Mouse (Mus musculus) adrenal gland, postnatal 10 days (tissue): ENCODE results near the gene Nostrin. TPM values are rescaled to one million over a fixed set of nuclear protein-coding genes. Genes with fewer than 3 reads are reported as not detected.

Experiments used
- DNase-seq: peaks from one replicate; pipeline ENCODE4 v3.0.0; 2021; ENCODE audit warnings: mixed read lengths
- total RNA-seq, 2 experiments: library from RNA; stranded (reverse); gene quantifications; 2 replicates each; pipeline ENCODE4 v1.2.3; 2021

Gene Nostrin
- total RNA-seq, 2 experiments from 2014 or later: 9.3 to 10.7 TPM

DNA sequence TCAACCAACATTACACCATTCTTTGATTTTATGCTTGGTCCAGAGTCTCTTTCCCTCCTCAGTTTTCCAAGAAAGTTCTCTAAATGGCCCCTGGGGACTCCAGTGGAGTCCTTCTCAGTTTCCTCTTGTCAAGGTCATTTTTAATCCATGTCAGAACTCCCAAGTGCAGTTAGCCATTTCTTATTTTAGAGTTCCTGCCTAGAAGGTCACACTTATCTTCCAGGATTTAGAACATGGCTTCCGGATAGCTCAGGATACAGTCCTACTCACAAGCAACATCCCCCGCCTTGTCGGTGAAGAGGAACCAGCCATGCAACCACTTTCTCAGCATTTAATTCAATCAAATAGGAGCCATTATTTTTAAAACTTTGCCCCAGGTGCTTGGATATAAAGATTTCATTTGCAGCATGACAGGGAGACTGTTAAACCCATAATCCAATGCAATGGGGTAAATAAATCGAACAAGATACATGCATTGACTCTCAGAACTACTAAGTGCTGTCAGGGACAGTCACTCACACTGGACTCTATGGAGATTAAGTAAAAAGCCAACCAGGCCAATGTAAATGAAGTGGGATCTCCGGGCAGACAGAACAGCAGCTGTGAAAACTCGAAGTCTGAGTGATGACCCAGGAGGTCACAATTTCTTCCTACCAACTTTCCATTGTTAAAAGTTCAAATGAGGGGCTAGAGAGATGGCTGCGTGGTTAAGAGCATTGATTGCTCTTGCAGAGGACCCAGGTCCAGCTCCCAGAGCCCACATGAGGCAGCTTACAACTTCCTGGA lies 6.0 kb upstream of the Nostrin start:
- no peak for DNase-seq

DNA sequence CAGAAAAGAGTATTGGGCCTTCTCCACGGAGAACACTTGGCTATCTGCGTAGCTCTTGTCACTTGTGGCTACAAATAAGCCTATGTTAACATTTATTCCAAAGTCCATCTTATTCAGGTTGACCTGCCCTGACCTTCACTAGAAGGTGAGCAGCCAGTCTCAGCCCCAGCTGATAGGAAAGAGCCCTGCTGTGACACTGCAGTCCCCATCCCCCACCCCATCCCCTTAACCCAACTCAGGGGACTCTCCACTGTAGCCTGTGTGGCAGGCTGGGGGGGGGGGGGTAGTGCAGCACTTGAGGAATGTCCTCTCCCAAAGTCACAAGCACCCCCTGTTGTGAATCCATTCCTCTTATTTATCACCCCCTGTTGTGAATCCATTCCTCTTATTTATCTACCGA lies 3.6 kb upstream of the Nostrin start:
- DNase-seq: no peak

DNA sequence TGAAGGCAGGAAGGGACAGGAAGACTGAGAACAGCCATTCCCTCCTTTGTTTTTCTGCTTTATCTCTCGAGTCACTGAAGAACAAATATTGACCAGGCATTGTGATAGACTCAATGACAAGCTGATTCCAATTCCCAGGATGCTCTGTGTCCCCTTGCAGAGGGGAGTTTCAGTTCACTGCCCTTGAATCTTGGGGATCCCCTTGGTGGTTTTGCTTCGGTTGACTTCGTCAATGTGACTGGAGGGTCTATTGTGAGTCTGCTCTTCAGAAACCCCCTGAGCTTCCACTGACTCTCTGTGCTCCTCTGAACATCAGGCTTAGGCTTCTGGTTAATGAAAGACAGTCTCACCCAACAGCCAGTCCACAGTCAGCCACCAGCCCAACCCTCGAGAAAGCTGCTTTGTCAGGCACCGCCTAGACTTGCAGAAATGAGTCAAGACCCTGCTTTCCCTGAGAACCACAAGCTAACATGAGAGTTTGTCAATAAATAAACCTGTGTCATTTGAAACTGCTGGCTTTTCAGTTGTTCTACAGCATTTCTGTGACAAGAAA lies 3.0 kb upstream of the Nostrin start:
- no peak for DNase-seq

DNA sequence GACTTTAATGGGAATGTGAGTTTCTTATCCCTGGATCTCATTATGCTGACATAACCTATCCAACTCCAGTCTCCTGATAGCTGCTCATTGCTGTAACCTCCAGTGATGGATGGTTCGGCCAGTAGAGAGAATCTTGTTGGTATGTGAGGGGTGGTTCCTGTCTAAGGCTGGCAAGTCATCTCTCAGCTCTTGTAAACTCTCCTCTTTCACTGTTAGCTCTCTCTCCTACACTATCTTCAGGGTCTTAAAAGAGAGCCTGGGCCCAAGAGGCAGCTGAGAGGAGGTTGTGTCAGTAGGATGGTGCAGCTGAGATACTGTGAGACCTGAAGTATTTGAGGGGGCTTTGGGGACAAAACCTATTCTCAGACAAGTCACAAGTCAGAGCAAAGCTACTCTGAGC lies 1.4 kb upstream of the Nostrin start:
- no peak for DNase-seq

DNA sequence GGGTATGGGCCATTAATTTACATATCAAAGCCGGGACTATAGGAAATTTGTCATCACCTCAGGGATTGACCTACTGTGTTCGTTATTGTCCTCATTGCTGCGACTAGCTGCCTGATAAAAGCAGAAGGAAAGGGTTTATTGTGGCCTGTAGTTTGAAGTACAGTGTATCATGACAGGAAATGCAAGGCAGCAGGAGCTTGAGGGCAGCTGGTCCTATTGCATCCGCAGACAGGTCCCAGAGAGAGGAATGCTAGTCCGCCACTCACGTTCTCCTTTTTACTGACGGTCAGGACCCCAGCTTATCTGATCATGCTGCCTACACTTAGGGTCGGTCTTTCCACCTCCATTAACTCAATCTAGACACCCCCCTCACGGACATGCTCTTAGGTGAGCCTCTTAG lies 663 bp upstream of the Nostrin start:
- DNase-seq: no peak

DNA sequence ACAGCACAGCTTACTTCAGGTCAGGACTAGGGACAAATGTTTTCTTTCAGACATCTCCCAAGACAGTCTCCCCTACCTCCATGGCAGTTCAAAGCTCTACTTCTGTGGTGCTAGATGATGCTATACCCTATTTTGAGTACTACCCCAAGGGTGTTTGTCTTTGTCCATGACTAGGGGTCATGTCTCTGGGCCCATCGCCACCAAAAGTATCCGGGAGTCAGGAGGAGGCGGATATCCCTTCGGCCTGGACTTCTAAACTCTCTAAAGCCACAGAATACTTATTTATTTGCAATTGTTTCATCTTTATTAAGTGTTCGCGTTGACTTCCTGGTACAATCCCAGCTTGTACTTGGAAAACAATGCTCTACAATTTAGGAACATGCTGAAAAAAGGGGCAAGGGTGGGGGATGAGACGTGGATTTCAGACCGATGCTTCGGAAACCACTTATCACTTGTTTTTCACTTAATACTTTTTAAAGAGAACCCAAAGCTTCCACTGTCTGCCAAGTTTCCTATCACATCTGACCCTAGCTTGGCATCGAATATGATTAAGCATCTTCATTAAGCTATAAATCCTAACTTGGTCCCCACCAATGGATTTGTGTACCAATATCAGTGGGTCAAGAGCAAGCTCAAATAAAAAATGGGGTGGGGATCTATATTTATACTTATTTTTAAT lies 1.9 kb downstream of the Nostrin start:
- no peak for DNase-seq

DNA sequence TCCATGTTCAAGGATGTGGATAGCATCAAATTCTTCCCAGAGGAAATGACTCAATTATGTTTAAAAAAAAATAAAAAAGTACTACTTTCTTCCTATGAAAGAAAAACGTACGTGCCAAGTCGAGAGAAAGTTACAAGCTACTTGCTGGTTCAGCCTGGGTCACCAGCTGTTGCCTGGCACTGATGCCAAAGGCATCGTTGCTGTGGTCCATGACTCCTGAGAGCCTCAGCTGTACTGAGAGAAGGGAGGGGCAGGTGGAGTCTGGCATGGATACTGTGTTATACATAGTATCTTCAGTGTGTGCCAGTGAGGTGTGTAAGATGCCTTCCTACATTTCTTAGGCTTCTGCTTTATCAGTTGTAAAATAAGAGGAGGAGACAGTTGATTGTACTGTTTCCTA lies 3.2 kb downstream of the Nostrin start:
- no peak for DNase-seq

DNA sequence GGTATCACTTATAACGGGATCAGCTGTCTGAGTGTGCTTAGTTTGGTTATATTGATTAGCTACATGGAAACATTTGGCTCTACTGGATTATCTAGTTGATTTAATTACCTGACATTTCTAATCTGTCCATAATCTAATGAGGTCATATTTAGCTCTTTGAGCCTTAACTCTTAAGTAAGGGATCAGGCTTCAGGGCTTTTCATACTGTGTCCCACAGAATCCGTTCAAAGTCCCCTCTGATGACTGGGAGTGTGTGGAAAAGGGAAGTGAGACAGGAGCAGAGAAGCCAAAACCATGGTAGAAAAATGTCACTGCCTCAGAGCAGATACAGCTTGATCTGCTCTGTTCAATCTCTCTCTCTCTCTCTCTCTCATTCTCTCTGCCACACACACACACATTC lies 4.6 kb downstream of the Nostrin start:
- DNase-seq: no peak

DNA sequence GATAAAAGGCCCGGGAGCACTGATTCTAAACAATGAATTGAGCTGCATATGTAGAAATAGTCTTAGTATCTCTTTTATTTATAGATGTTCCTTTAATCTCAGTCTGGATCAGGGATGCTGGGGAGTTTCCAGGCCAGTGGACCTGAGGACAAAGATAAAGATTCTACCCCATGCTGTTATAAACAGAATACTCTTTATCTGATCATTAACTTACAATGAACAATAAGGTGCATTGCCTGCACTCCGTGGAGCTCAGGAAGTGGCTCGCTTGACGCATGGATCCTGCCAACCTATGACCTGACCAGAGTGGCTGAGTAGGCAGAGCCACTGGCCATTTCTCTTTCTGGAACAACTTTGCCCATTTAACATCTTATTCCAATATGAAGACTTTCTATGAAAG lies 5.2 kb downstream of the Nostrin start:
- DNase-seq: no peak

DNA sequence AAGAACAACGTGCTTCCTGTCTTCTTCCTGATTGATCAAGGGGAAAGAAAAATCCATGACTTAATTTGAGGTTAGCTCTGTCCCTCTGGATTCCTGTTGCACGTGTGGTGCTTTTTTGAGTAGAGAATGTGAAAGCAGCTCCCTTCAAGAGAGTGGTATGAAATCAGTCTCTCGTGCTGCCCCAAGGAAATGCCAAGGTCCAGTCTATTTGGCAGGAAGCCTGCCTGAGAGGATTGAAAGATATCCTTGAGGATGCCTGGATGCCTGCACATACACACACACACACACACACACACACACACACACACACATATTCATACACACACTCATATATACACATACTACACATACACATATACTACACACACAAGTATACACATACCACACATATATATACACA lies 13.1 kb downstream of the Nostrin start:
- DNase-seq: peak; percentile 59

DNA sequence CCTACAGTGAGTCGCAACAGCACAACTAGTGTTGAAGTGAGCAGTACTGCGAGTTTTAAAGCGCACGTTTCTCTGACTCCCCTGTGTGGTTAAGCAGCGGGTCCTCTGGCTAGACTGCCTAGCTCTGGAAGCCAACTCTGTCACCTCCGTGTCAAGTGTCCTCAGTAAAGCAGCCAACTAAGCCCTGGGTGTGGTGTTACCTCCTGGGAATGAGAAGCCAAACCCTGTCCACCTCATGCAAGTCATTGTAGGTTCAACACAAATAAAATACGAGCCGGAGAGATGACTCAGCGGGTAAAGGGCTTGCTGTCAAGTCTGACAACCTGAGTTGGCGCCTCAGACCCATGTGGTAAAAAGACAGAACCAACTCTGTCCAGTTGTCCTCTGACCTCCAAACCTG lies 13.6 kb downstream of the Nostrin start:
- DNase-seq: peak; percentile 10

DNA sequence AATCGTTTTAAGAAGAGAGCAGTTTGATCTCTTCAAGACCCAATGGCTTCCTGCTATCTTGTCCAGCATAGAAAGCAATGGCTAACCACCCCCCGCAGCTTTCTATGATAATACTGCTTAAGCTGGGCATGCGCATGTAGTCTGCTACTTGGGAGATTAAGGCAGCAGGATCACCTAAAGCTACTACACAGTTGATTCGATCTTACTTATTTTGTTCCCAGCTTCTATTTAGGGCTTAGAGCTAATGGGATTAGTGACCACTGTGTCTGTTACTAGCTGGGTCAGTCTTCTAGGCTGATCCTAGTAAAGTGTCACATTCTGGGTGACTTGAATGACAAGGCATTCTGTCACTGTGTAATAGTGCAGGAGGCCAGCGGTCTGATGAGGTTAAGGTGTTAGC lies 15.2 kb downstream of the Nostrin start:
- DNase-seq: no peak

DNA sequence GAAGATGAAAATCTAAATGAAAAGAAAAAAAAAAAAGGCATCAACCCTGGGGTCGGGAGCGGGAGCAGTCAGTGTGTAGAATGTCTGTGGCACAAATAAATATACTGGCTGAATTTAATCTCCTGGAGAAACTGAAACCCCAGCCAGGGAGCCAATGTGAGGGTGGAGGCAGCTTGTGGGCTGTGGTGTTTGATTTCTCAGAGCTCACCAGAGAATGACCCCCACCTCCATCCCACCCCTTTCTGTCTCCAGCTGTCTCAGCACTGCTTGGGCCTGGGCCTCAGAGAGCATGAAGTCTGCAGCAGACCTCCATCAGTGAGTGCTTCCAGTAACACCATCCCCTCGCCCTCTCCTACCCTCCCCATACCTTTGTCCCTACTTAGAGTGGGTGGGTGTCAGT lies 20.3 kb downstream of the Nostrin start:
- no peak for DNase-seq

DNA sequence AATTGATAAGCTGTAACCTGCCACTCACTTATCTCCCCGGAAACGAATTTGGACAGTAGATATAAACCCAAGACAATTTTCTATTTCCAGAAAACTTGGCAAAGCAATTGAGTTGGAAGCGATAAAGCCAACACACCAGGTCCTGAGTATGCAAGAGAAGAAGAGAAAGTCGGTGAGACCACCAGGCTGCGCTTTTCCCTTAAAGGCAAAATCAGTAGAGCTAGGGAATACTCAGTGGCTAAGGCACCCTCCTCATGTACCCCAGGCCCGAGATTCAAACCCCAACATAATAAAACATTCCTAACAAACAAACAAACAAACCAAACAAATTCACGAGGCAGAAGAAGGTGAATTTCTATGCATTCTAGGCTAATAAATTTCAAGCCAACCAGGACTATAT lies 20.7 kb downstream of the Nostrin start:
- DNase-seq: no peak

DNA sequence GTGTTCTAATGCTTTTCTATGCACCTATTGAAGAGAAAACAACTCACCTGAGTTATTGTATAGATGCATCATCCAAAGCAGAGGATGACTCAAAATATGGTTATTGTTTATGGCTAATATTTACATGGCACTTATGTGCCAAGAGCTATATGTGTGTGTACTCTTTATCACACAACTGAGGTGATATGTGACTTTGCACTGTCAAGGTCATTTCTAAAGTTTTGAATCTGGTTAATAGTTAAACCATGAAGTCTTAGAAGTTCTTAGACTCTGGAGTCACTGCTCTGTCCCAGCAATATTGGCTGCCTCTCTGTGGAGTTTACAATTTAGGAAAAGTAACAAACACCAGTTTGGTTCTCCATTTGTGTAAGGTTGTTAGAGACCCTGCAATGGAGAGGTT lies 23.3 kb downstream of the Nostrin start:
- DNase-seq: no peak

DNA sequence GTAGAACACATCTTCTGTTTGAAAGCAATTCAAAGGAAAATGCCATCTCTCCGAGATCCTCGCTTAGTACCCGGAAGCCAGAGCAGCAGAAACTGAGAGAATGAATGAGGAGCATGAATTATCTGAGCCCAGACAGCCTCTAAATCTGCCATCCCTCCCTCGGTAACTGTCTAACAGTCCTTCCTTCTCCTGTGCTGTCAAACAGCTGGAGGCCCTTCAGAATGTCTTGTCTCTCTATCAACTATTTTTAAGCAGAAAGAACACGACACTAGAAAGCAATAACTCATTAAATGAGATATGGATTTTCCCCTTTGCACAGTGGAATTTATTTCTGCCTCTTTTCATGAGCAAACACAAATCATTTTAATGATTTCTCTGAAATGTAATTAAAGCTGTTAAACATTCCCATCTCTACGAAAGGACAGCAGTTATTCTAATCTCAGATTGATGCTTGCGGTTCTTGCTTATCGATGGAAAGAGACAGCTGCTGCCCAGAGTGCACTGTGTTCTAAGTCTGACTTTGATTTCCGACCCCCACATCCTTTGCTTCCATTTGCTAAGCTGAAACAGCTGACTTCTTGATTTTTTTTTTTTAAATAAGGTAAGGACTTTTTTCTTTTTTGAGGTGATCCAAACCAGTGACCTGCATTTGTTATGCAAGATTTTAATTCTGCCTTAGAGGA lies 34.9 kb downstream of the Nostrin start:
- DNase-seq: no peak

DNA sequence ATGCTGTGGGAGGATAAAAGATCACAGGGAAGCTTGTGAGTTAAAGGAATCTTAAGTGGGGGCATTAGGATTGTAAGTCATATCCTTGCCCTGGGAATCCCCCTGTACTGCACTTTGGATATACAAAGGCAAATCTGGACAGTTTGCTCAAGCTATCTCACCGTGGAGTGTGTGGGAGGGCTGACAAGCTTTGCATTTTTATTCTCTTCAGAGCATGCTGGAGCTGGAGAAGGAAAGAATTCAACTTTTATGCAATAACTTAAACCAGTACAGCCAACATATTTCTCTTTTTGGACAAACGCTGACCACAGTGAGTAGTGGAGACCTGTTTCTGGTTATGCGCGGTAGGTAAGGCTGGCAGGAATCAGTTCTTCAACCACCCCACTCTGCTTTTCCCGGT lies 39.7 kb downstream of the Nostrin start:
- DNase-seq: no peak

DNA sequence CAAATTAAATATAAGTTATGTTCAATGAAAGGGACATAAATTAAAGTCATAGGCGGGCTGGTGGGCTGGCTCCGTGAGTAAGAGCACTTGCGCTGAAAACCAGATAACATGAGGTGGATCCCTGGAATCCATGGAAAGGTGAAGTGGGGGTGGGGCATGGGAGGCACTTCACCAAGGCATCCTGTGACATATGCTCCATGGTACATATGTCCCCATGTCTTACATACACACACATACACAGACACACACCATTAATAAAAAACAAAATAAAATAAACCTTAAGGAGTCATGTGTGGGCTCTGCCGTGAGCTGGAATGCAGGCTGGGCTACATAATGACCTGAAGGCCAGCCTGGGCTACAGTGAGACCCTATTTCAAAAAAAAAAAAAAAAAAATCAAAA lies 44.1 kb downstream of the Nostrin start:
- DNase-seq: no peak

DNA sequence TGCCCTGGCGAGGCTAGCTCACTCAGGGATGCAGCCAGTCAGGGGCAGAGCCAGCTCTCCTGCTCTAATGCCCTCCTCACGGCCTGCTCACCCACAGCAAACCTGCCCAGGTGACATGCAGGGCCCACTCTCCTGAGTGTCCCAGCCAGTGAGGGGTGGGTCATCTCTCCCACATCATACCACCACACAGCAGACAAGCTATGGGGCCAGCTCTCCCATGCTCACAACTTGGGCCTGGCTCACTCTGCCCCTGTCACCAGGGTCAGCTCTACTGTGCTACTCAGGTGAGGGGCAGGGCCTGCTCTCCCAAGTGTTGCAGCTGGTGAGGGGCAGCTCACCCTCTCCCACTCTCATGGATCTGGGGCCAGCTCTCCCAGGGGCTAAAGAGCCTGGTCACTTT lies 52.4 kb downstream of the Nostrin start:
- no peak for DNase-seq

DNA sequence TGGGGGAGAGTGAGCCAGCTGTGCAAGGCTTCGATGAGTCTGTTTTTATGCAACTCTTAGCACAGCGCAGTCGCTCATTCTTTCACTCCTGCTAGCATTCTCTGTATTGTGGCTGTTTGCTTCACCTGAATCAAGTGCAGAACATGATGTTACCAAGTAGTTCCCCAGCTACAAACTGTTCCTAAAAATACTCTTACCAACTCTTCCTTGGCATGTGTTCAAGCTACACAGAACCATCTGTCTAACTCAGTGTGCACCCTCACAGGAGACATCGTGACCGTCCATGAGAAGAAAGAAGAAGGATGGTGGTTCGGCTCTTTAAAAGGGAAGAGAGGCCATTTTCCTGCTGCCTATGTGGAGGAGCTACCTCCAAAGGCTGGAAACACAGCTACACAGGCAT lies 53.1 kb downstream of the Nostrin start:
- no peak for DNase-seq

DNA sequence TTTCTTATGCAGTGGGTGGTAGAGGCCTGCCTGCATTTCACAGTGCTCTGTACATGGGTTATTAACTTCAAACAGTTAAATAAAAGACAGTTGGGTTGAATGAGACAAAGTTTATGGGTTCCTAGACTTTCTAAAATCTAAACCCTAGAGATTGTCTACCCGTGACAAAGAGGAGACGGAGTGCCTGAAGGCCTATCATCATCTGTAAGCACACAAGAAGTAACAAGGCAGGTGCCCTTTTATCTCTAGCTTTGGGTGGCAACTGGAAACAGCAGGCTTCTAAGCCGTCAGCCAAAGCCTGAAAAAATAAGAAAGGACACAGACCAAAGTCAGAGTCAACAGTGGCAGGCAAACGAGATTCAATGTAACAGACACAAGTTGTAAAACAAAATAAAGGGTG lies 53.6 kb downstream of the Nostrin start:
- no peak for DNase-seq

DNA sequence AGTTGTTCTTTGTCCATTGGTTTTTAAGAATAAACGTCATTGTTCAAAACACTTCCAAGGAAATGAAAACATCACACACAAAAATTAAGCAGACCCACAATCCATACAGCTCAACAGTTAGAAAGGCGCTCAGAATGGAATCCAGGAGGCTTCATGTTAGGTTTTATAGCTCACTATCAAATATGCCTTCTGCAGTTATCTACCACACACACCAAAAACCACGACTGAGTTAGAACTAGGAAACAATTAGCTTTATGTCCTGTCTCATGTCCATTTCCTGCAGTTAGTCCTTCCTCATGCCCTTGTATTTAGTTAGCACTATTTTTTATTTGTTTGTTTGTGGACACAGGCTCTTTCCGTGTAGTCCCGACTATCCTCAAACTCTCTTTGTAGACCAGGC lies 55.5 kb downstream of the Nostrin start:
- no peak for DNase-seq

DNA sequence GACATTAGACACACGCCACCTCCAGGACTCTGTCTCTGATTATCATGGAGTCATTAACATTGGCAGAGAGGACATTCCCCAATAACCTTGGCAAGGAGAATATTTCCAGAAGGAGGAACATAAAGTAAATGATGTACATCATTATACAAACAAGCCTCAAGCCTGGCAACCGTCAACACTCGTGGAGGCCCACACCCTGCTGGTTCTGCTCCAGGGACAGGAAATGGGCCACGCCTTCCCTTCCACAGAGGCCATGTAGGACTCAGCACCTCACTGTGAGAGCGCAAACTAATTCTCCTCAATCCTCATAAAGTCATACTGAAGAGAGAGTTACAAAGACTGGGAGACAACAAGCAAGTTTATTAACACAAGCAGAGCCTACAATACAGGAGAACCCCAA lies 58.0 kb downstream of the Nostrin start:
- no peak for DNase-seq
